Mouse (Mus musculus): ENCODE data around the gene Prox1. TPM values are rescaled to one million over a fixed set of nuclear protein-coding genes. Genes with fewer than 3 reads are reported as not detected.

The Prox1 gene
- polyA plus RNA-seq, 1 experiment from 2014 or later = 8.5 TPM

- no peak overlapping the region for H3K4me3 ChIP-seq (ENCODE audit: low read depth, low read length)
- DNase-seq (ENCODE audit: low spot score) = no peak
- no peak overlapping the region for H3K27ac ChIP-seq (ENCODE audit: low read depth, low read length)
- H3K9me3 ChIP-seq (ENCODE audit: control insufficient read depth, low read length) = no peaks in the 10 kb centered on the region
- no peak overlapping the region for H3K9ac ChIP-seq (ENCODE audit: low read depth, low read length)
- no peaks in the 10 kb centered on the region for H3K27me3 ChIP-seq (ENCODE audit: control insufficient read depth, insufficient read depth, low read length)
- WGBS = 93% methylated on average over 4 of the region's 4 CpGs
- no peaks in the 10 kb centered on the region for H3K4me1 ChIP-seq (replicated peaks; ENCODE audit: control insufficient read depth, insufficient read depth, low read length)
- no peak for ATAC-seq (ENCODE audit: low FRiP score)
- H3K36me3 ChIP-seq (ENCODE audit: control insufficient read depth, insufficient read depth, low read length) = no peaks in the 10 kb centered on the region
- no peak overlapping the region for H3K4me2 ChIP-seq (replicated peaks; ENCODE audit: low read depth, low read length)
Measured at GRCm38 (mm10) chr1:190200996-190201395, 30.5 kb upstream of the Prox1 start.

- Histone ChIP-seq H3K9ac (ENCODE audit: low read depth, low read length) (no peak overlapping the region), H3K27ac (ENCODE audit: low read depth, low read length) (no peak overlapping the region), H3K36me3 (ENCODE audit: control insufficient read depth, insufficient read depth, low read length) (no peaks in the 10 kb centered on the region), H3K4me1 (replicated peaks; ENCODE audit: control insufficient read depth, insufficient read depth, low read length) (no peaks in the 10 kb centered on the region), H3K27me3 (ENCODE audit: control insufficient read depth, insufficient read depth, low read length) (no peaks in the 10 kb centered on the region), H3K9me3 (ENCODE audit: control insufficient read depth, low read length) (no peaks in the 10 kb centered on the region), H3K4me2 (replicated peaks; ENCODE audit: low read depth, low read length) (no peak overlapping the region), H3K4me3 (ENCODE audit: low read depth, low read length) (no peak overlapping the region)
- ATAC-seq (ENCODE audit: low FRiP score) (no peak), DNase-seq (ENCODE audit: low spot score) (no peak)
- 85% methylated on average over 2 of the region's 2 CpGs for WGBS
Measured at GRCm38 (mm10) chr1:190198247-190198646, 27.7 kb upstream of the Prox1 start.

- Histone ChIP-seq H3K27me3 (ENCODE audit: control insufficient read depth, insufficient read depth, low read length) (no peaks in the 10 kb centered on the region), H3K9me3 (ENCODE audit: control insufficient read depth, low read length) (no peaks in the 10 kb centered on the region), H3K4me2 (replicated peaks; ENCODE audit: low read depth, low read length) (no peak overlapping the region), H3K9ac (ENCODE audit: low read depth, low read length) (no peak overlapping the region), H3K4me1 (replicated peaks; ENCODE audit: control insufficient read depth, insufficient read depth, low read length) (peaks cover 8% of the 10 kb centered on the region), H3K36me3 (ENCODE audit: control insufficient read depth, insufficient read depth, low read length) (no peaks in the 10 kb centered on the region), H3K27ac (ENCODE audit: low read depth, low read length) (no peak overlapping the region), H3K4me3 (ENCODE audit: low read depth, low read length) (no peak overlapping the region)
- DNase-seq (ENCODE audit: low spot score) (no peak), ATAC-seq (ENCODE audit: low FRiP score) (no peak)
- WGBS = 42% methylated on average over 13 of the region's 13 CpGs
Measured at GRCm38 (mm10) chr1:190192011-190192410, 21.5 kb upstream of the Prox1 start.

- peak; percentile 85 for ATAC-seq (ENCODE audit: low FRiP score)
- 34% methylated on average over 10 of the region's 10 CpGs for WGBS
- Histone ChIP-seq H3K9me3 (ENCODE audit: control insufficient read depth, low read length) (no peaks in the 10 kb centered on the region), H3K27me3 (ENCODE audit: control insufficient read depth, insufficient read depth, low read length) (no peaks in the 10 kb centered on the region), H3K4me3 (ENCODE audit: low read depth, low read length) (no peak overlapping the region), H3K4me2 (replicated peaks; ENCODE audit: low read depth, low read length) (no peak overlapping the region), H3K4me1 (replicated peaks; ENCODE audit: control insufficient read depth, insufficient read depth, low read length) (peaks cover 8% of the 10 kb centered on the region), H3K36me3 (ENCODE audit: control insufficient read depth, insufficient read depth, low read length) (no peaks in the 10 kb centered on the region), H3K27ac (ENCODE audit: low read depth, low read length) (no peak overlapping the region), H3K9ac (ENCODE audit: low read depth, low read length) (no peak overlapping the region)
- DNase-seq (ENCODE audit: low spot score) = peak; percentile 36
Measured at GRCm38 (mm10) chr1:190190231-190190965, 19.9 kb upstream of the Prox1 start.

- Histone ChIP-seq H3K4me3 (ENCODE audit: low read depth, low read length) (no peak overlapping the region), H3K9me3 (ENCODE audit: control insufficient read depth, low read length) (no peaks in the 10 kb centered on the region), H3K36me3 (ENCODE audit: control insufficient read depth, insufficient read depth, low read length) (no peaks in the 10 kb centered on the region), H3K9ac (ENCODE audit: low read depth, low read length) (no peak overlapping the region), H3K27ac (ENCODE audit: low read depth, low read length) (no peak overlapping the region), H3K4me2 (replicated peaks; ENCODE audit: low read depth, low read length) (no peak overlapping the region), H3K4me1 (replicated peaks; ENCODE audit: control insufficient read depth, insufficient read depth, low read length) (peaks cover 8% of the 10 kb centered on the region), H3K27me3 (ENCODE audit: control insufficient read depth, insufficient read depth, low read length) (no peaks in the 10 kb centered on the region)
- 82% methylated on average over 2 of the region's 2 CpGs for WGBS
- DNase-seq (ENCODE audit: low spot score) = no peak
- ATAC-seq (ENCODE audit: low FRiP score) = no peak
Measured at GRCm38 (mm10) chr1:190189125-190189524, 18.6 kb upstream of the Prox1 start.

- no peak overlapping the region for H3K4me2 ChIP-seq (replicated peaks; ENCODE audit: low read depth, low read length)
- 86% methylated on average over 4 of the region's 4 CpGs for WGBS
Measured at GRCm38 (mm10) chr1:190186336-190186735, 15.8 kb upstream of the Prox1 start.

GRCm38 (mm10) chr1:190185284-190185683 is 14.8 kb upstream of the Prox1 start:
- H3K4me3 ChIP-seq (ENCODE audit: low read depth, low read length) = no peak overlapping the region
- H3K36me3 ChIP-seq (ENCODE audit: control insufficient read depth, insufficient read depth, low read length) = no peaks in the 10 kb centered on the region
- ATAC-seq (ENCODE audit: low FRiP score) (no peak), DNase-seq (ENCODE audit: low spot score) (no peak)
- no peaks in the 10 kb centered on the region for H3K9me3 ChIP-seq (ENCODE audit: control insufficient read depth, low read length)
- H3K9ac ChIP-seq (ENCODE audit: low read depth, low read length) = no peak overlapping the region
- no peak overlapping the region for H3K4me2 ChIP-seq (replicated peaks; ENCODE audit: low read depth, low read length)
- H3K4me1 ChIP-seq (replicated peaks; ENCODE audit: control insufficient read depth, insufficient read depth, low read length) = no peaks in the 10 kb centered on the region
- WGBS = 83% methylated on average over 10 of the region's 10 CpGs
- no peaks in the 10 kb centered on the region for H3K27me3 ChIP-seq (ENCODE audit: control insufficient read depth, insufficient read depth, low read length)
- no peak overlapping the region for H3K27ac ChIP-seq (ENCODE audit: low read depth, low read length)

More at GRCm38 (mm10) chr1:190186336-190186735, 15.8 kb upstream of the Prox1 start:
- ATAC-seq (ENCODE audit: low FRiP score) (no peak), DNase-seq (ENCODE audit: low spot score) (no peak)
- Histone ChIP-seq H3K9ac (ENCODE audit: low read depth, low read length) (no peak overlapping the region), H3K9me3 (ENCODE audit: control insufficient read depth, low read length) (no peaks in the 10 kb centered on the region), H3K27ac (ENCODE audit: low read depth, low read length) (no peak overlapping the region), H3K4me1 (replicated peaks; ENCODE audit: control insufficient read depth, insufficient read depth, low read length) (no peaks in the 10 kb centered on the region), H3K27me3 (ENCODE audit: control insufficient read depth, insufficient read depth, low read length) (no peaks in the 10 kb centered on the region), H3K4me3 (ENCODE audit: low read depth, low read length) (no peak overlapping the region), H3K36me3 (ENCODE audit: control insufficient read depth, insufficient read depth, low read length) (no peaks in the 10 kb centered on the region)

GRCm38 (mm10) chr1:190183574-190183973 is 13.1 kb upstream of the Prox1 start:
- no peak for DNase-seq (ENCODE audit: low spot score)
- H3K4me1 ChIP-seq (replicated peaks; ENCODE audit: control insufficient read depth, insufficient read depth, low read length) = no peaks in the 10 kb centered on the region
- no peak overlapping the region for H3K4me3 ChIP-seq (ENCODE audit: low read depth, low read length)
- H3K27ac ChIP-seq (ENCODE audit: low read depth, low read length) = no peak overlapping the region
- H3K36me3 ChIP-seq (ENCODE audit: control insufficient read depth, insufficient read depth, low read length) = no peaks in the 10 kb centered on the region
- no peaks in the 10 kb centered on the region for H3K27me3 ChIP-seq (ENCODE audit: control insufficient read depth, insufficient read depth, low read length)
- H3K9me3 ChIP-seq (ENCODE audit: control insufficient read depth, low read length) = no peaks in the 10 kb centered on the region
- no peak overlapping the region for H3K9ac ChIP-seq (ENCODE audit: low read depth, low read length)
- ATAC-seq (ENCODE audit: low FRiP score) = no peak
- no peak overlapping the region for H3K4me2 ChIP-seq (replicated peaks; ENCODE audit: low read depth, low read length)
- WGBS = 95% methylated on average over 4 of the region's 4 CpGs

- Histone ChIP-seq H3K4me1 (replicated peaks; ENCODE audit: control insufficient read depth, insufficient read depth, low read length) (no peaks in the 10 kb centered on the region), H3K27me3 (ENCODE audit: control insufficient read depth, insufficient read depth, low read length) (no peaks in the 10 kb centered on the region), H3K27ac (ENCODE audit: low read depth, low read length) (no peak overlapping the region), H3K9ac (ENCODE audit: low read depth, low read length) (no peak overlapping the region), H3K9me3 (ENCODE audit: control insufficient read depth, low read length) (no peaks in the 10 kb centered on the region), H3K4me2 (replicated peaks; ENCODE audit: low read depth, low read length) (no peak overlapping the region), H3K36me3 (ENCODE audit: control insufficient read depth, insufficient read depth, low read length) (no peaks in the 10 kb centered on the region), H3K4me3 (ENCODE audit: low read depth, low read length) (no peak overlapping the region)
- WGBS = 60% methylated on average over 7 of the region's 7 CpGs
- DNase-seq (ENCODE audit: low spot score) = no peak
- ATAC-seq (ENCODE audit: low FRiP score) = no peak
Measured at GRCm38 (mm10) chr1:190181765-190182164, 11.3 kb upstream of the Prox1 start.
